Mouse (Mus musculus) right cerebral cortex, postnatal 36 days (tissue): Measurements from ENCODE around the gene Tbl1x.
"Not testable (repeated sequence)": the region's sequence is repeated elsewhere in the genome, so short reads cannot be mapped to it uniquely, and the experiment has no call there.

Experiments used
- DNase-seq, 2 experiments: peaks; one replicate each; pipeline ENCODE4 v3.0.0; 2022; ENCODE audit warnings: low spot score in 2 of 2, mixed read lengths in 1 of 2

The Tbl1x gene

GRCm38 (mm10) chrX:77510371-77511300 is at the start of gene Tbl1x:
Gene Tbl1x, plus strand, starts transcription at chrX:77511013.
- DNase-seq = peak; percentile 23 to 37

- no peak for DNase-seq
Measured at GRCm38 (mm10) chrX:77469216-77469615, 41.6 kb upstream of the Tbl1x start.

DNA sequence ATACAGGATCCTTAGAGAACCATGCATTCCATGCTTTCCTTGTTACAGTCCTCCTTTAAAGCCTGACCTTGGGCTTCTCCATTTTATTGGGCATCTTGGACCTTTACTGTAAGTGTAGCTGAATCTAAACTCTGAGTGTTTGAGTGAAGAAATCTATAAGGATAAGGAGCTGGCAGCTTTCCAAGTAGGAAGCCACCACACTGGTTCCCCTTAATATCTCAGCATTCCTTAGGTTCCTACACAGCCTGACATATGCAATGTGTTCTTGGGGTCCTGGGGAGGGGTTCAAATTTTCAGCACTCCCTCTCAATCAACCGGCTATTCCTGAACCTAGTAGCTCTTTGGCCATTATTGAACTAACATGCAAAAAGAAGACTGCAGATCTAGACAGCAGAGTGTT is 38.0 kb upstream of the Tbl1x start:
- no peak for DNase-seq

DNA sequence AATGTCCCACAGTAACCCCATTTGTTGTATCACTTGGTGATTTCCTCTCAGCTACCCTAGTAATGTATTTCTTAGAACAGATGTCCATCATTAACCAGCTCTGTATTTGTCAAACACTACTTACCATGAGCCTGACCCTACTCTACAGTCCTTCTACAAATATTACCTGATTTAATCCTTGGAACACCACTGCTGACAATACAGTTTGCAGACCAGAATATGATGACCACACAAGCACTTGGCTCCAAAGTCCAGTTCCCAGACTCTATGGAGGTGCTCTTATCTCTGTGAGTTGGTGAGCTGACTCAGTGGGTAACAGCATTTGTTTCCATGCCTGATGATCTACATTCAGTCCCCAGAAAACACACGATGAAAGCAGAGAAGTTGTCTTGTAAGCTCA is 37.3 kb upstream of the Tbl1x start:
- no peak for DNase-seq

DNA sequence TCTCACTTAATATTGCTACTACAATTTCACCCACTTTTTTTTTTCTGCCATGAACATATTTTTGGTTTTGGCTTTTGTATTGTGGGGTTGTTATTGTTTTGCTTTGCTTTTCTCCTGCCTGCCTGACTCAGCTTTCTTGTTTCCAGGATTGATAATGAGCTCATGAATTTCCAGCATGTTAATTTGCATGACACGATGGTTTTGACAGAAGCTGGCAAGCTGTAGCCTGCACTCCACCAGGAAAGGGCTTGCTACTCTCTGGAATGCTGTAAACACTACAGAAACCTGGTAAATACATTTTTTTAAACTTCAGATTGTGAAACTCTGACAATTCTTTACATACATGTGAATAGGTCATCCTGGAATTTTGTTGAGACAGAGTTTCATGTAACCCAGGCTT is 36.3 kb upstream of the Tbl1x start:
- no peak for DNase-seq

GRCm38 (mm10) chrX:77477526-77477925 is 33.3 kb upstream of the Tbl1x start:
- DNase-seq = peak in 1 of 2 experiments; percentile 2

DNA sequence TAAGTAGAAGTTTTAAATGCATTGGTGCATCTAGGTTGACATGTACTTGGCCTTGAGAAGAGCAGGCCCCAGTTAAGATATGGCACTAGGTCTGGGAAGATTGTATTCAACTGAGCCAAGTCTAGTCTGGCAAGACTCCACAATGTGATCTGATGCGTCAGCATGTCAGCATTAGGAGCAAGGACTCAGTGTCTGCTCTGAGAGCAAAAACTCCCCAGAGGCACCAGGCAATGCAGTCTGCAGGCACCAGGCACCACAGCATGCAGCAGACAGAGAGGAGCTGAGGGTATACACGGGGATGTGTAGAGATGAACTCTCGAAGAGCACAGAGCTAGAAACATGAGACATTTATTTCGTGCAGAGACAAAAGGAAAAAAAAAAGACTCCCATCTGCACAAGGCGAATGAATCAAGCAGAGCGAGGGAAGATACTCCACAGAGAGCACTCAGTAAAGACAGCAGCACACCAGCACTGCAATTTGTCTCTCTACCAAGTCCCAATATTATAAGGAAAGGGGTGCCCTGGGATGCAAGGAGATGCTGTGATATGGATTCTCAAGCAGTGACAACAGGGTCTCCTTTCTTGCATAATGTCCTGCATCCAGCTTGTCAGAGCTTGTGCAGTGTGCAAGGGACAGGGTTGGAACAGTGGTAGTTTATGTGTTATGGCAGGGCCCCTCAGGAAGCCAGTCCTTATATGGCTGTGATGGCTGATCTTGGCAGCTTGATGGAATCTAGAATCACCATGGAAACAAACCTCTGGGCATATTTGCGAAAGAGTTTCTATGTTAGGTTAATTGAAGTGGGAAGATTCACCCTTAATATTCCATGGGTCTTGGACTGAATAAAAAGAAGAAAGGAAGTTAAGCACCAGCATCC is 22.7 kb upstream of the Tbl1x start:
- DNase-seq = no peak

DNA sequence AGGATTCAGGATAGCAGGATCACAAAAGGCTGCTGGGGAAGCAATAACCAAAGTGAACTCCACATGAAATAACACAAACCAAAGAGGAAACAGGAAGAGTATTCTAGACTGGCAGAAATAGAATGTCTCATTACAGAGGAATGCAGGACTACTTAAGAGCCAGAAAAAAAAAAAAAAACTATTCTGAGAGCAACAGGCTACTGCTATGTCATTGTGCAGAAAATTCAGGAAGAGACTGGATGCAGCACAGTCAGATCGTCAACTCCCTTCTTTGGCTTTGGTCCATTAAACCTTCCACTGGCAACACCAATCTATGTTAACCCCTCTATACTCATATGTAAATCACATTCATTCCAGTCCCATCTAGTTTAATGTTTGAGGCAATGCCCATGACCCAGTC is 20.7 kb upstream of the Tbl1x start:
- DNase-seq = no peak

DNA sequence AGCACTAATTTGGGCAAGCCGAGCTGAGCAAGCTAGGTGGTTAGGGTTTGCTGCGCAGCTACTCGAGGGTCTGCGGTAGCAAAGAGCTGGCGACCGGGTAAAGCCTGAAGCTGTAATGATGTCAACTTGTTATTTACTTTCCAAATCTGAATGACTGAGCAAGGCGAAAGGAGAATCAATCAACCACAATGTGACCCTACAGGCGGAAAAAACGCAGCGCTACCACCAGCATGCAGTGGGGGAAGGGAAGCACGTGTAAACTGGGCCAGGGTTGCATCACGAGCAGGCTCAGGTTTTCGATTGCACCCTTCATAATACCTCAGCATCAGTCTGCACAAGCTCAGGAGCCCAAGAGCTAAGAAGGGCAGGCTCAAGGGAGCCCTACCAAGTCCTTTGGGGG is 1.7 kb upstream of the Tbl1x start:
- DNase-seq = peak; percentile 56 to 72

- DNase-seq = peak; percentile 6 to 7
Measured at GRCm38 (mm10) chrX:77509776-77510175, 1.0 kb upstream of the Tbl1x start.

- DNase-seq = peak; percentile 5 to 12
Measured at GRCm38 (mm10) chrX:77511301-77511993, 634 bp downstream of the Tbl1x start.

DNA sequence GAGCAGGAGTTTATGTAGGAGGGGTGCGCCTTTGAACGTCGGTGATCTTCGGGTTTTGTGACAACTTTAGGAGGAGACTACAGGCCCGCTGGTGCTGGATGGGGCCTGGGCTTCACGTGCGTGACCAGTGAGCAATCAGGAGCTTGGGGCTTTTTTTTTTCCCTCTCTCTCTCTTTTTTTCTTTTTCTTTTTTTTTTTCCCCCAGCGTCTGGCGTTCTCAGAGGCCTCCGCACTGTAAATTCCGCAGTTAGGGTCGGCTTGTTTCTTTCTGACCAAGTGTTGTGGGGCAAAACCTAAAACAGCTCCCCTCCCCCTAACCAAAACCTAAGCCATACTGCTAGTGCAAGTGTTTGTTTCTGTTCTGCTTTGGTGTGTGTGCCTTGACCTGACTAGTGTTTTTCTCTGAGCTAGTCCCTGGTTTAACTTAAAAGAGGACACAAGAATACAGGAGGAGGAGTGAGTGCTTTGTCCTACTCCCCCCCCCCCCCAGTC is 1.2 kb downstream of the Tbl1x start:
- DNase-seq = no peak

GRCm38 (mm10) chrX:77517274-77518085 is 6.7 kb downstream of the Tbl1x start:
- DNase-seq = no peak

DNA sequence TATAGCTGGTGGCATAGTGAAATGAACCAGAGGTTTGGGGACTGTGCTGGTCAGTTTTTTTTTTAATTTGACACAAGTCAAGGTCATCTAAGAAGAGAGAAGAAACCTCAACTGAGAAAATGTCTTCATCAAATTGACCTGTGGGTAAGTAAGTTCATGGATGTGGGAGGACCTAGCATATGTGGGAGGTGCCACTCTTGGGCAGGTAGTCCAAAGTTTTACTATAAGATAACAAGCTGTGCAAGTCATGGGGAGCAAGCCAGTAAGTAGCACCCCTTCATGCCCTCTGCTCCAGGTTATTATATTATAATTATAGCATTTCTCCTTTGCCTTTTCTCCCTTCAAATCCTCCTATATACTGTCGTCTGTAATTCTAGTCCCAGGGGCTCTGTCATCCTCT is 8.1 kb downstream of the Tbl1x start:
- no peak for DNase-seq

DNA sequence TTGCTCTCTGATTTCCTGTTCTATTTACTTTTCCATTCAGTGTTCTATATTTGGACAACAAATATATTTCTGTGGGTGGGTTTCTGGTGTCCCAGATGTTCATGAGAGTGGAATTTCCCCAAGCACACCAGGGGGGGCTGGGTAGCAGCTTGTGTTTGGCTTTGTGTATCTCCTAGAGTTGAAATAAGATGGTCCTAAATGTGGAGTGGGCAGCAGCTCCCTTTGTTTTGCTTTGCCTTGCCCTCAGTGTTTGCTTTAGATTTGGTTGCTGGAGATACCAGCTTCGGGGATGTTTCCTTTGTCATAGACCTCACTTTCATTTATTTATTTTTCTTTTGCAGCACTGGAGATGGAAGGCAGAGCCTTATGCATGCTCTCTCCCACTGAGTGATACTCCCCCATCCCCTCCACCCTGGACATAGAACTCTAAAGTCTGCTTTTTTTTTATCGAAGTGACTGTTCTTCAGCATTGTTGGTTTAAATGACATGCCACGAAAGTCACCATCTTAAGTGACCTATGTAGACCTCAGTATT is 12.1 kb downstream of the Tbl1x start:
- DNase-seq = no peak

DNA sequence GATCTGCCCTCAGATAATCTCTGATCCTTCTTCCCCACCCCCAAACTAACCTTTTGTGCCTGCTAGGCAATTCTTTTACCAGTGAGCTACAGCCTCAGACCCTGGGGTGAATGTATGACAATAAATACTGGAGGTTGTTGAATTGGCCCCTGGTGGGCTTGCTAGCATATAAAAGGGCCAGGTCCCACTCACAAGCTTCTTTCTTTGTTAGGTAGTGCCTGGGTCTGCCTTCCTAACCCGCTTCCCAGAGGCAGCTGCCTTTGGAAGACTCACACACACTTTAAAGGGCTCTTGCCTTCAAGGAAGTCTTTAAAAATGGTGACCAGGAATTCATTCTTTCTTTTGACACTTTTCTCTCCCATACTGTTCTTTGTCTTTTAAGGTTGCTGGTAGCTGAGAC is 14.4 kb downstream of the Tbl1x start:
- DNase-seq = no peak

DNA sequence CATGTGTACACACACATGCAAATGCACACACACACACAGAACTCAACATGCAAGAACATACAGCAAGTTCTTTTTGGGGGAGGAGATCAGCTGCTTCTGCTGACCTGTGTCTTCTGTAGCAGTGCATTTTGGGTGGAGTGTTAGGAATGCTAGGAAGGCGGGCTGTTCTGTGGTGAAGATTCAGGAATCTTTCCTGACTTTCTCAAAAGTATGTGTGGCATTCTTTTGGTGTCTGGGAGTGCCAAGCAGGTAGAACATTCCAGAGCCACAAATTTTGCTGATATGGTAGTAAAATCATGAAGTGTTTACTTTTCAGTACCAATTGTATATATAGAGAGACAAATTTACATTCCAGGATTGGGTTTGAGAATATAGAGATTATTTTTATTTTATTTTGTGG is 17.6 kb downstream of the Tbl1x start:
- no peak for DNase-seq

DNA sequence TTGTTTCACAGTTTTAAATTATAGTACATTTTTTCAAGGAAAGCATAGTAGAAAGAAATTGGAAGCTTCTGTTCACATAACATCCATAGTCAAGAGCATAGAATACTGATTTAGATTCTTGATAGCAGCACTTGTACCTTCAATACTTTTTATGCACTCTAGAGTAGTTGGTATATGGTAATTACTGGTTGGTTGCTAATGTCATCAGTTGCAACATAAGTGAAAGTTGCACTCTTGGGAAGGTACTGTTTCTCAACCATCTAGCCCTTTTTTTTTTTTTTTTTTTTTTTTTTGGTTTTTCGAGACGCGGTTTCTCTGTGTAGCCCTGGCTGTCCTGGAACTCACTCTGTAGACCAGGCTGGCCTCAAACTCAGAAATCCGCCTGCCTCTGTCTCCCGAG is 20.2 kb downstream of the Tbl1x start:
- no peak for DNase-seq

DNA sequence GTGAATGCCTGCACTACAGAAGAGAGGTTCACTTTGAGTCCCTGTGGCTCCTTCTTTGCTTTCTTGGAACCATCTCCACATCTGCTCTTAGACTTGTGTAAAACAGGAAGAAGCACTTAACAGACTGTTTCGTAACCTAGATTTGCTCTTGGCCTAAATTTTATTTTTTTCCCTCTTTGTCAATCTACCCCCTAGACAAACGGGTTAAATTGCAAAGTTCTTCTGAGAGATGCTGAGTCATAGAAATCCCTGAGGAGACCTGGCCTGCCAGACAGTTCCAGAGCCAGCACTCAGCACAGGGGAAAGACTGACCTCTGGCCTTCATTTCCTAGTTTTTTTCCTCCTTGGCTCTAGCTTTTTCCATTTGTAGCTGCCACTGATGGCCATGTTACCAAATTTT is 23.1 kb downstream of the Tbl1x start:
- DNase-seq = no peak

- not testable (repeated sequence) for DNase-seq
Measured at GRCm38 (mm10) chrX:77539770-77540169, 29.0 kb downstream of the Tbl1x start.

GRCm38 (mm10) chrX:77544003-77544402 is 33.2 kb downstream of the Tbl1x start:
- DNase-seq = no peak
